Mouse (Mus musculus): ENCODE results near the gene Gm37240.

- no peak for TF ChIP-seq CTCF (IDR thresholded peaks at IDR 0.05; ENCODE audit: borderline replicate concordance, extremely low read depth, insufficient read depth, insufficient read length)
- no peak for TF ChIP-seq POLR2A (IDR thresholded peaks at IDR 0.05; ENCODE audit: borderline replicate concordance, extremely low read depth, insufficient read depth, insufficient read length, poor library complexity, severe bottlenecking)
Measured at GRCm38 (mm10) chr3:84568540-84568939, 1318.8 kb downstream of the Gm37240 start.
